ENCODE assay signal across 1 mouse cellular context in the genomic region with DNA sequence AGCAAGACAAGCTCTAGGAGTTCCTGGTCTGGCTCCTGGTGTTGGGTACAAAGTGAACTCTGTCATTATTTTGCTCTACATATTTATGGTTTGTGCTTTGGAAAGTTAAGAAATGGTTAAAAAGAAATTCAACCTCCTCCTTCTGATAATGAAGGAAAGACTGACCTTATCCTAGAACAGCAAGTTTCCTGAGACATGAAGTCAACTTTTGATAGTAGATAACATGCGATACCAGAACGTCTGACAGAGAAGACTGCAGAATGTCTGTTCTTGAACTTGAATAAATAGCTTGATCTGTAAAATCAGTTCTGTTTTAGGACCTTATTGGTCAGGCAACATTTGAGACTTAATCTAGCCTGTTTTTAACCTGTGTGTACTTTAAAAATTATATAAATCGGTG.
TF ChIP-seq lines count a peak whose summit lies in the region.

No protein-coding gene starts in this region.

TF ChIP-seq in MEL, 35 proteins besides CTCF, POLR2A, EP300 and RAD21 (continued from another document):
- TF ChIP-seq KAT2A (conservative IDR thresholded peaks at IDR 0.05; ENCODE audit: low read depth, low read length) (no peak), TBP (IDR thresholded peaks at IDR 0.05; ENCODE audit: low read depth, low read length) (no peak), NRF1 (IDR thresholded peaks at IDR 0.05; ENCODE audit: insufficient read depth, low read depth, low read length, poor library complexity, severe bottlenecking) (no peak), POLR2AphosphoS2 (IDR thresholded peaks at IDR 0.05; ENCODE audit: low read length) (no peak), CHD2 (IDR thresholded peaks at IDR 0.05; ENCODE audit: low read length) (0 out of 2 replicates have a peak, but pooled peaks have one; percentile 15), HCFC1 (IDR thresholded peaks at IDR 0.05; ENCODE audit: low read depth, low read length) (no peak), USF1 (IDR thresholded peaks at IDR 0.05; ENCODE audit: low read depth, low read length) (no peak), TAL1 (IDR thresholded peaks at IDR 0.05; ENCODE audit: low read length) (0 out of 2 replicates have a peak, but pooled peaks have one; percentile 4), POLR2AphosphoS5 (IDR thresholded peaks at IDR 0.05; ENCODE audit: borderline replicate concordance, low read depth, low read length) (no peak), USF2 (IDR thresholded peaks at IDR 0.05; ENCODE audit: borderline replicate concordance in 1 of 2, insufficient read depth in 1 of 2, low read depth in 1 of 2, low read length in 2 of 2) (no peak), RCOR1 (IDR thresholded peaks at IDR 0.05; ENCODE audit: low read depth, low read length) (peak; percentile 74), ZMIZ1 (IDR thresholded peaks at IDR 0.05; ENCODE audit: low read depth, low read length) (no peak), MEF2A (IDR thresholded peaks at IDR 0.05; ENCODE audit: extremely low read depth, insufficient replicate concordance, low read depth, low read length, poor library complexity, severe bottlenecking) (no peak), MYC (IDR thresholded peaks at IDR 0.05; ENCODE audit: low read depth, low read length) (no peak; the same call in 1 of the 2 replicates), SMC3 (IDR thresholded peaks at IDR 0.05; ENCODE audit: low read depth, low read length) (no peak), NELFE (IDR thresholded peaks at IDR 0.05; ENCODE audit: low read depth, low read length) (no peak), ZKSCAN1 (IDR thresholded peaks at IDR 0.05; ENCODE audit: low read depth, low read length) (no peak), GATA1 (IDR thresholded peaks at IDR 0.05; ENCODE audit: low read depth, low read length) (peak; percentile 94), JUND (IDR thresholded peaks at IDR 0.05; ENCODE audit: low read depth, low read length) (no peak), ZNF384 (IDR thresholded peaks at IDR 0.05; ENCODE audit: low read depth, low read length) (no peak), E2F4 (IDR thresholded peaks at IDR 0.05; ENCODE audit: borderline replicate concordance, low read depth, low read length) (no peak), SIN3A (IDR thresholded peaks at IDR 0.05; ENCODE audit: low read length) (peak; percentile 78), MYB (IDR thresholded peaks at IDR 0.05; ENCODE audit: low read depth, low read length) (no peak), UBTF (IDR thresholded peaks at IDR 0.05; ENCODE audit: borderline replicate concordance, insufficient read depth, low read depth, low read length) (no peak), BHLHE40 (IDR thresholded peaks at IDR 0.05; ENCODE audit: borderline replicate concordance, low read depth, low read length) (peak; percentile 69), GABPA (IDR thresholded peaks at IDR 0.05; ENCODE audit: low read depth, low read length) (no peak), CHD1 (IDR thresholded peaks at IDR 0.05; ENCODE audit: low read depth, low read length) (no peak), MAZ (IDR thresholded peaks at IDR 0.05; ENCODE audit: low read depth, low read length) (0 out of 2 replicates have a peak, but pooled peaks have one; percentile 43), TCF12 (IDR thresholded peaks at IDR 0.05; ENCODE audit: low read depth, low read length) (peak; percentile 93), ELF1 (IDR thresholded peaks at IDR 0.05; ENCODE audit: low read depth, low read length) (no peak), MXI1 (IDR thresholded peaks at IDR 0.05; ENCODE audit: low read depth, low read length) (peak; percentile 41; the same call in 1 of the 2 replicates), ZC3H11A (IDR thresholded peaks at IDR 0.05; ENCODE audit: low read depth, low read length) (no peak), ETS1 (IDR thresholded peaks at IDR 0.05; ENCODE audit: low read depth, low read length) (peak; percentile 81), MAX (IDR thresholded peaks at IDR 0.05; ENCODE audit: low read length) (no peak)
